Mouse (Mus musculus) stomach, embryonic 14.5 days (tissue): ENCODE measurements around the gene Ctbp2. TPM values are rescaled to one million over a fixed set of nuclear protein-coding genes. Genes with fewer than 3 reads are reported as not detected.

ENCODE experiments used
- ATAC-seq: fragments of 200-750 bp; cut with Nextera tagmentation; 2 replicates; pipeline ENCODE4 v1.8.0; 2017; ENCODE audit warnings: low read depth, moderate TSS enrichment; ENCODE audit not compliant: insufficient number of reproducible peaks, insufficient read depth, low FRiP score
- H3K27ac ChIP-seq: fragments of 300-500 bp; sonication (generic); 2 replicates; pipeline ENCODE4 v1.5.1; 2014; ENCODE audit warnings: mild to moderate bottlenecking, low read length, moderate library complexity, mixed read lengths
- H3K27me3 ChIP-seq: fragments of 300-500 bp; sonication (generic); 2 replicates; pipeline ENCODE4 v1.6.1; 2014; ENCODE audit warnings: low read length, control low read depth, mixed read lengths; ENCODE audit not compliant: control insufficient read depth, insufficient read depth
- H3K36me3 ChIP-seq: fragments of 300-500 bp; sonication (generic); 2 replicates; pipeline ENCODE4 v1.6.1; 2014; ENCODE audit warnings: mild to moderate bottlenecking, control low read depth, low read length, moderate library complexity, mixed read lengths; ENCODE audit not compliant: control insufficient read depth, insufficient read depth
- H3K4me1 ChIP-seq: fragments of 300-500 bp; sonication (generic); 2 replicates; pipeline ENCODE4 v1.6.1; 2014; ENCODE audit warnings: low read length, control low read depth, mixed read lengths; ENCODE audit not compliant: control insufficient read depth, insufficient read depth
- H3K4me2 ChIP-seq: fragments of 300-500 bp; sonication (generic); replicated peaks from 2 replicates; pipeline ENCODE4 v1.6.1; 2014; ENCODE audit warnings: low read depth, low read length, control low read depth
- H3K4me3 ChIP-seq: fragments of 300-500 bp; sonication (generic); 2 replicates; pipeline ENCODE4 v1.5.1; 2014; ENCODE audit warnings: low read depth, low read length, control low read depth
- H3K9ac ChIP-seq: fragments of 300-500 bp; sonication (generic); replicated peaks from 2 replicates; pipeline ENCODE4 v1.6.1; 2014; ENCODE audit warnings: low read depth, mild to moderate bottlenecking, control low read depth, low read length, moderate library complexity, mixed read lengths
- H3K9me3 ChIP-seq: fragments of 300-500 bp; sonication (generic); 2 replicates; pipeline ENCODE4 v1.6.1; 2016; ENCODE audit warnings: low read depth, low read length, control low read depth; ENCODE audit not compliant: control insufficient read depth
- WGBS: fragments of 180-500 bp; shearing (Covaris S2); extraction: QIAGEN DNeasy Blood & Tissue Kit; methylation state at CpG from one replicate; pipeline ENCODE4 v1.1.7; 2014; 5-methylcytosine and 5-hydroxymethylcytosine counted together
- polyA plus RNA-seq: library from polyadenylated mRNA; unstranded; fragments of >200 nt; fragmentation: Nextera tagmentation; extraction: Ambion mirVana; gene quantifications from 2 replicates; pipeline ENCODE4 v1.2.1, GENCODE M21; 2014

The Ctbp2 gene
- polyA plus RNA-seq, 1 experiment from 2014 or later: 120 TPM

DNA sequence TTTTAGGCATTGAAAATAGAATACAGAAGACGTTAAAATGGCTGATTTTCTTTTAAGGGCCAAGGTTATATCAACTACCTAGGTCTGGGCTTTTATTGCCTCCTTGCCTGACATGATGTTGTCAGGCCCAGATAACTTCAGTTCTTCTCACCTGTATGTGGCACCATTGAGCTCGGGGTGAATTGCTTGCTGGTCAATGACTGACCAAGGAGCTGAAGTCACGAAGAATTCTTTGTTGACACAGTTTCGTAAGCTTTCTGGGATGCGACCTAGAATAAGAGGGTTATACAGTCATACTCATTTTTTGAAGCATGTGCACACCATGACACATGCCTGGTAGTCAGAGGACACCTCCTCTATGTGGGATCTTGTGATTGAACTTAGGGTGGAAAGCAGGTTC, 134.3 kb downstream of the Ctbp2 start:
- Histone ChIP-seq H3K4me3 (no peak overlapping the region), H3K4me2 (no peak overlapping the region), H3K27ac (no peak overlapping the region), H3K9ac (no peak overlapping the region), H3K36me3 (peaks cover 58% of the 10 kb centered on the region), H3K9me3 (no peaks in the 10 kb centered on the region), H3K27me3 (no peaks in the 10 kb centered on the region), H3K4me1 (no peaks in the 10 kb centered on the region)
- ATAC-seq: no peak
- 84% methylated on average over 5 of the region's 5 CpGs for WGBS

DNA sequence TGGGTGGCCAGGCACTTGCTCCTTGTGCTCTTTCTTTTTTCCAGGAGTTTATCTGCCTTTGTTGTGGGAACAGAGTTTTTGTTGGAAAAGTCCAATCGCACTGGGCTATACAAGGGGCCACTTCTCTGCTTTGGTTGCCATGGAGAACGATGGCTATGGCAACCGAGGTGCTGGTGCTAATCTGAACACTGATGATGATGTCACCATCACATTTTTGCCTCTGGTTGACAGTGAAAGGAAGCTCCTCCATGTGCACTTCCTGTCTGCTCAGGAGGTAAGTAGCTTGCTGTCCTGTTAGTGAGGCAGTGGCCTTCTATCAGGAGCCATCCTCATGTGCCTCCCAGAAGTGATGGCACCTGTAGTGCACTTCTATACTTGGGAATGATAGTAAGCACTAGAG, 141.5 kb downstream of the Ctbp2 start:
- no peak for ATAC-seq
- no peaks in the 10 kb centered on the region for H3K9me3 ChIP-seq
- WGBS: 71% methylated on average over 3 of the region's 3 CpGs
- no peaks in the 10 kb centered on the region for H3K4me1 ChIP-seq
- peaks cover 36% of the 10 kb centered on the region for H3K36me3 ChIP-seq
- no peak overlapping the region for H3K27ac ChIP-seq
- no peaks in the 10 kb centered on the region for H3K27me3 ChIP-seq
- no peak overlapping the region for H3K9ac ChIP-seq
- no peak overlapping the region for H3K4me3 ChIP-seq
- no peak overlapping the region for H3K4me2 ChIP-seq

DNA sequence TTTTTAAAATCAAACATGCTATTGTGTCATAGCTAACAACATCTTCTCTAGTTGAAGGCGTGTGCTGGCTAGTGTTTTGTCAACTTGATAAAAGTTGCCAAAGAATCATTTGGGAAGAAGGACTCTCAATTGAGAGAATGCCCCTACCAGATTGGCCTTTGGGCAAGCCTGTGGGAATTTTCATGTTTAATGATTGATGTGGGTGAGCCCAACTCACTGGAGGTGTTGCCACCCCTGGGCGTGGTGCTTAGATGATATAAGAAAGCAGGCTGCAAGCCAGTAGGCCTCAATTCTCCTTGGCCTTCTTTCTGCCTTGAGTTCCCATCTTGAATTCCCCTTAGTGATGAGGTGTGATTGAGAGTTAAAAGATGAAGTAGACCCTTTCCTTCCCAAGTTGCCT, 146.2 kb downstream of the Ctbp2 start:
- Histone ChIP-seq H3K4me2 (no peak overlapping the region), H3K9me3 (no peaks in the 10 kb centered on the region), H3K36me3 (peaks cover 22% of the 10 kb centered on the region), H3K27me3 (no peaks in the 10 kb centered on the region), H3K27ac (no peak overlapping the region), H3K4me1 (no peaks in the 10 kb centered on the region), H3K9ac (no peak overlapping the region), H3K4me3 (no peak overlapping the region)
- WGBS: 92% methylated on average over 2 of the region's 2 CpGs
- ATAC-seq: no peak

DNA sequence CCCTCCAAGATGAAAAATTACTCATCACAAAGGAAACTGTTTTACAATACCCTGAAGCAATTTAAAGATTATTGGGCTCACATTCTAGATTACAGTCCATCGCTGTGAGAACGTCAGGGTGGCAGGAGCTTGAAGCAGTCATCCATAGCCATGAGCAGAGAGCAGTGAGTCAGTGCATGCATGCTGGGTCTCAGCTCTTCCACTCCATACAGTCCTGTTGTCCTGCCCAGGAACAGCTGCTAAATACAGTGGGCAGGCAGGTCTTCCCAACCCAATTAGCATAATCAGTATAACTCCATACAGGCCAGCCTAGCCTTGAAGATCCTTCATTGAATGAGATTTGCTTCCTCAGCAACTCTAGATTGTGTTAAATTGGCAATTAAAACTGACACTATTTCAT, 148.1 kb downstream of the Ctbp2 start:
- Histone ChIP-seq H3K4me2 (no peak overlapping the region), H3K9me3 (no peaks in the 10 kb centered on the region), H3K9ac (no peak overlapping the region), H3K36me3 (peaks cover 13% of the 10 kb centered on the region), H3K4me3 (no peak overlapping the region), H3K27ac (no peak overlapping the region), H3K27me3 (no peaks in the 10 kb centered on the region), H3K4me1 (no peaks in the 10 kb centered on the region)
- ATAC-seq: no peak
- 93% methylated on average over 2 of the region's 2 CpGs for WGBS

DNA sequence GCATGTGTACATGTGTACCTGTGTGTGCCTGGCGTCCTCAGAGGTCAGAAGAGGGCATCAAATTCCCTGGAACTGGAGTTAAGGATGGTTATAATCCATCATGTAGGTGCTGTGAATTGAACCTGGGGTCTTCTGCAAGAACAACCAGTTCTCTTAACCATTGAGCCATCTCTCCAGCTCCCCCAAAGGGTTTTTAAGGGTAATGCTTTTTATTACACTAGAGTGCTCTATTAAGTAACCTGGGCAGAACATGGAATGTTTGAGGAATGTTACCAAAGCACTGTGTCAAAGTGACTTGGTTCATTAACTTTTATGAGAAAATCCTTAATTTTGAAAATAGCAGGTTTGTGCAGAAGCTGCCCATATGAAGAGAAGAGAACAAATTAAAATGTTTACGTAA, 152.1 kb downstream of the Ctbp2 start:
- Histone ChIP-seq H3K4me2 (no peak overlapping the region), H3K27ac (no peak overlapping the region), H3K4me1 (no peaks in the 10 kb centered on the region), H3K27me3 (no peaks in the 10 kb centered on the region), H3K36me3 (peaks cover 12% of the 10 kb centered on the region), H3K4me3 (no peak overlapping the region), H3K9me3 (no peaks in the 10 kb centered on the region), H3K9ac (no peak overlapping the region)
- 90% methylated on average over 2 of the region's 2 CpGs for WGBS
- no peak for ATAC-seq

DNA sequence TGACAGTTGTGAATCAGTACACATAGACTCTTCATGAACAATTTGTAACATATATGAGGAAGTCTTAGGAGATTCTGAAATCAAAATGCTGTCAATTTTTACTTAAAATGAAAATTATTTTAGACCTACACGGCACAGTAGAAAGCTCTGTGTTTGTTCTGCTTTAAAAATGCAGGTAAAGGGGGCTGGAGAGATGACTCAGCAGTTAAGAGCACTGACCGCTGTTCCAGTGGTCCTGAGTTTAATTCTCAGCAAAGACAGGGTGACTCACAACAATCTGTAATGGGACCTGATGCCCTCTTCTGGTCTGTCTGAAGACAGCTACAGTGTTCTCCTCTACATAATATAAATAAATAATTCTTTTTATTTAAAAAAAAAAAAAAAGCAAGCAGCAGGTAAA, 158.4 kb downstream of the Ctbp2 start:
- ATAC-seq: no peak
- Histone ChIP-seq H3K36me3 (0 out of 2 replicates have a peak, but pooled peaks cover 6% of the 10 kb centered on the region), H3K27ac (no peak overlapping the region), H3K9me3 (no peaks in the 10 kb centered on the region), H3K4me1 (no peaks in the 10 kb centered on the region), H3K9ac (no peak overlapping the region), H3K4me3 (no peak overlapping the region), H3K27me3 (no peaks in the 10 kb centered on the region), H3K4me2 (no peak overlapping the region)
- 86% methylated on average over 2 of the region's 2 CpGs for WGBS

DNA sequence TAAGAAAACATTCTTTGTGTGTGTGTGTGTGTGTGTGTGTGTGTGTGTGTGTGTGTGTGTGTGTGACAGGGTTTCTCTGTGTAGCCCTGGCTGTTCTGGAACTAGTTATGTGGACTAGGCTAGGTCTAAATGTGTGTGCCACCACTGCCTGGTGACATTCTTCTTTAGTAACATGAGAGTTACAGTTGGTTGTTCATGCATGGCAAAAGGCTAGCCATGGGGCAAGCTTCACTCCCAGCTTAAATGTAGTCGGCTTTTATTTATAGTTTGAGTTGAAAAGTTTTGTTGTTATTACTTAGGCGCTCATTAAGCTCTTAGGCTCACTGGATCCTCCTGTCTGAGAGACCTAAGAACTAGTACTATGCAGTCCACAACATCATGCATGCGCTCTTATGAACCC, 159.8 kb downstream of the Ctbp2 start:
- no peak overlapping the region for H3K4me2 ChIP-seq
- H3K27me3 ChIP-seq: no peaks in the 10 kb centered on the region
- H3K9me3 ChIP-seq: no peaks in the 10 kb centered on the region
- H3K4me1 ChIP-seq: no peaks in the 10 kb centered on the region
- 72% methylated on average over 3 of the region's 3 CpGs for WGBS
- no peak for ATAC-seq
- no peak overlapping the region for H3K9ac ChIP-seq
- H3K36me3 ChIP-seq: 0 out of 2 replicates have a peak, but pooled peaks cover 6% of the 10 kb centered on the region
- no peak overlapping the region for H3K27ac ChIP-seq
- H3K4me3 ChIP-seq: no peak overlapping the region

DNA sequence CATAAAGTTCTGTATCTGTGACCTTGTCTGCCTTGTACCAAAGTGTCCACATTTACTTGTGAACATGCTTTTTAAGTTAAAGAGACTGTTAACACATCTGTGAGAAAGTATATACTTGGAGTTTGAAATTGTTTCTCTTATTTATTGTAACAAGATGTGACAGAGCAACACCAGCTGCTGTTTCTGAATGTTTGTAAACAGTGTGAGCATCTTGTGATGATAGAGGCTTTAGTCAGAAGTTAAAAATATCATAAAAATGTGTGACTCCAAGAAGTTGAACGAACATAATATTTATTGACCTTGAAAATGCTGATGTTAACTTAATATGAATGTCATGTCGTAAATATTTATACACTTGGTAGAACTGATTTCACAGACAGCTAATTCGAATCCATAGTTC, 173.5 kb downstream of the Ctbp2 start:
- Histone ChIP-seq H3K9me3 (no peaks in the 10 kb centered on the region), H3K36me3 (no peaks in the 10 kb centered on the region), H3K27ac (no peak overlapping the region), H3K9ac (no peak overlapping the region), H3K27me3 (no peaks in the 10 kb centered on the region), H3K4me3 (no peak overlapping the region), H3K4me2 (no peak overlapping the region), H3K4me1 (peaks cover 6% of the 10 kb centered on the region; the same call in 1 of the 2 replicates)
- WGBS: 66% methylated on average over 3 of the region's 3 CpGs
- no peak for ATAC-seq

DNA sequence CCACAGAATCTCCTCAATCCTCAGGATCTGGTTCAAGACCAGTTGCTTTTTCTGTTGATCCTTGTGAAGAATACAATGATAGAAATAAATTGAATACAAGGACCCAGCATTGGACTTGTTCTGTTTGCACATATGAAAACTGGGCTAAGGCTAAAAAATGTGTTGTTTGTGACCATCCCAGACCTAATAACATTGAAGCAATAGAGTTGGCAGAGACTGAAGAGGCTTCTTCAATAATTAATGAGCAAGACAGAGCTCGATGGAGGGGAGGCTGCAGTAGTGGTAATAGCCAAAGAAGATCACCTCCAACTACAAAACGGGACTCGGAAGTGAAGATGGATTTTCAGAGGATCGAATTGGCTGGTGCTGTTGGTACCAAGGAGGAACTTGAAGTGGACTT, 174.2 kb downstream of the Ctbp2 start:
- Histone ChIP-seq H3K9ac (no peak overlapping the region), H3K27me3 (no peaks in the 10 kb centered on the region), H3K4me3 (no peak overlapping the region), H3K9me3 (no peaks in the 10 kb centered on the region), H3K4me2 (no peak overlapping the region), H3K4me1 (peaks cover 6% of the 10 kb centered on the region; the same call in 1 of the 2 replicates), H3K36me3 (no peaks in the 10 kb centered on the region), H3K27ac (peak overlapping the region; percentile 2; the same call in 1 of the 2 replicates)
- WGBS: 87% methylated on average over 4 of the region's 4 CpGs
- ATAC-seq: no peak
